Mouse (Mus musculus) forebrain, embryonic 12.5 days (tissue): ENCODE results near the gene Tenm2. TPM values are rescaled to one million over a fixed set of nuclear protein-coding genes. Genes with fewer than 3 reads are reported as not detected.

Experiments
- ATAC-seq: fragments of 200-750 bp; cut with Nextera tagmentation; 2 replicates; pipeline ENCODE4 v1.8.0; 2017; ENCODE audit warnings: moderate TSS enrichment; ENCODE audit not compliant: low FRiP score
- H3K27ac ChIP-seq: fragments of 300-500 bp; sonication (generic); 2 replicates; pipeline ENCODE4 v1.5.1; 2016; ENCODE audit warnings: mild to moderate bottlenecking
- H3K27me3 ChIP-seq: fragments of 300-500 bp; sonication (generic); 2 replicates; pipeline ENCODE4 v1.6.1; 2016; ENCODE audit warnings: mild to moderate bottlenecking
- H3K36me3 ChIP-seq: fragments of 300-500 bp; sonication (generic); replicated peaks from 2 replicates; pipeline ENCODE4 v1.6.1; 2016; ENCODE audit warnings: mild to moderate bottlenecking
- H3K4me1 ChIP-seq: fragments of 300-500 bp; sonication (generic); 2 replicates; pipeline ENCODE4 v1.6.1; 2016
- H3K4me2 ChIP-seq: fragments of 300-500 bp; sonication (generic); 2 replicates; pipeline ENCODE4 v1.6.1; 2016; ENCODE audit warnings: mild to moderate bottlenecking, moderate library complexity
- H3K4me3 ChIP-seq: fragments of 300-500 bp; sonication (generic); replicated peaks from 2 replicates; pipeline ENCODE4 v1.5.1; 2016; ENCODE audit warnings: mild to moderate bottlenecking
- H3K9ac ChIP-seq: fragments of 300-500 bp; sonication (generic); 2 replicates; pipeline ENCODE4 v1.6.1; 2016; ENCODE audit warnings: mild to moderate bottlenecking
- H3K9me3 ChIP-seq: fragments of 300-500 bp; sonication (generic); 2 replicates; pipeline ENCODE4 v1.6.1; 2016
- WGBS: fragments of 180-500 bp; shearing (Covaris S2); methylation state at CpG from one replicate; pipeline ENCODE4 v1.1.7; 2016; 5-methylcytosine and 5-hydroxymethylcytosine counted together
- polyA plus RNA-seq: library from polyadenylated mRNA; unstranded; fragments of >200 nt; fragmentation: Nextera tagmentation; extraction: Ambion mirVana; gene quantifications from 2 replicates; pipeline ENCODE4 v1.2.1, GENCODE M21; 2016

The Tenm2 gene
- polyA plus RNA-seq, 1 experiment from 2014 or later = 10.9 TPM

DNA sequence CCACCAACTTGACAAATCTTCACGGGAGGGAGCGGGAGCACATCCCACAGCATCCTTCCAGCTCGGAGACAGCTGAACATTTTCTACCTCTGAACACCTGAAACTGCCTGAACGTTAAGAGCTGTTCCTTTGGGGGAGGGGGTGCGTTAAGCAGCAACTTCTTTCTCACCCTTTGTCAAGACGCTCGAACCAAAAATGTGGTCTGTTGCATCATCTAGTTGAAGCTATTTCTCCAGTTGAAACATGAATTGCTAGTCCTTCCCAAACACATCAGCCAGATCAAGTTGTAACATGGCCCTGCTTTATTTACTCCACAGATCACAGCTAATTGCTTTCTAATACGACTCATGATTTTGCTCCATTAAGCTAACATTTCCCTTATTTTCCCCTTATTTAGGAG lies 799.5 kb downstream of the Tenm2 start:
- WGBS = 60% methylated on average over 8 of the region's 8 CpGs
- no peak for ATAC-seq
- Histone ChIP-seq H3K27ac (no peak overlapping the region), H3K36me3 (no peaks in the 10 kb centered on the region), H3K4me3 (no peak overlapping the region), H3K27me3 (0 out of 2 replicates have a peak, but pooled peaks cover 9% of the 10 kb centered on the region), H3K4me1 (peaks cover 9% of the 10 kb centered on the region; the same call in 1 of the 2 replicates), H3K9ac (no peak overlapping the region), H3K4me2 (no peak overlapping the region), H3K9me3 (no peaks in the 10 kb centered on the region)

GRCm38 (mm10) chr11:36428947-36429346 lies 806.8 kb downstream of the Tenm2 start:
- ATAC-seq = no peak
- H3K4me3 ChIP-seq = no peak overlapping the region
- H3K4me2 ChIP-seq = no peak overlapping the region
- H3K9ac ChIP-seq = no peak overlapping the region
- H3K27ac ChIP-seq = no peak overlapping the region
- H3K27me3 ChIP-seq = no peaks in the 10 kb centered on the region
- peaks cover 16% of the 10 kb centered on the region for H3K4me1 ChIP-seq
- 76% methylated on average over 5 of the region's 5 CpGs for WGBS
- H3K36me3 ChIP-seq = no peaks in the 10 kb centered on the region
- H3K9me3 ChIP-seq = no peaks in the 10 kb centered on the region

DNA sequence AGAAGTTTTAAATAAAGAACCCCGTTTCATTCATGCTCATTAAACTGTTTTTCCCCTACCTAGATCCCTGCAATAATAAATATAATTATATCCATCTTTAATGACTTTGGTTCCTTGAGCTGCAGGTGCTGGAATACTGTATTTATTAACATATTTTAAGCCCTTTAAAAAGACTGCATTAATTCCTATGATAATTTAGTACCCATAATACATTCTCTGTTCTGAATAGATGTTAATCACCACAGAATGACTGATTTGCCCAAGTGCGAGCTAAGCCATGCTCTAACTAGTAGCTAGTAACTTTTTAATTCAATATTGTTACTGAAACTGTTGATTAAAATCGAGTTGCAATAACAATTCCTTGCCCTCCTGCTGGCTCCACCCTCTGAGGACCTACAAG lies 810.8 kb downstream of the Tenm2 start:
- no peak for ATAC-seq
- H3K4me2 ChIP-seq = no peak overlapping the region
- no peak overlapping the region for H3K4me3 ChIP-seq
- H3K9ac ChIP-seq = no peak overlapping the region
- no peaks in the 10 kb centered on the region for H3K36me3 ChIP-seq
- H3K9me3 ChIP-seq = no peaks in the 10 kb centered on the region
- H3K4me1 ChIP-seq = peaks cover 11% of the 10 kb centered on the region
- H3K27me3 ChIP-seq = no peaks in the 10 kb centered on the region
- no peak overlapping the region for H3K27ac ChIP-seq
- WGBS = 51% methylated on average over 3 of the region's 3 CpGs

DNA sequence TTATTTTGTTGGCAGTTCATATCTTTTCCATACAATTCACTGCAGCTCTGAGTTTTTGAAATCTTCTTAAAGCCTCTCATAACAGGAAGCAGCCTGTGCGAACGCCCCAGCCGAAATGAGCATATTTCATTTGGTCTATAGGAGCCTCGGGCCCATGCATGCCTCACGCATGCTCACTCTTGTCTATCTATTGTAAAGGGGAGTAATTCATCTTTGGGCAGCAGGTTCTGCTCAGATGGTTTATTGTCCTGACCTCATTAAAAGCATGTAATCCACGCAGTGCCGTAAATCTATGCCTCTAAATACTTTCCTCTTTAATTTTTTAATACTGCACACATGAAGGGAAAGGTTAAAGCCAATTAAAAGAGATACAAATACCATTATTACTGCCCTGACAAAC lies 815.7 kb downstream of the Tenm2 start:
- Histone ChIP-seq H3K4me1 (peaks cover under 1% of the 10 kb centered on the region), H3K4me3 (no peak overlapping the region), H3K27me3 (no peaks in the 10 kb centered on the region), H3K9me3 (no peaks in the 10 kb centered on the region), H3K9ac (no peak overlapping the region), H3K4me2 (no peak overlapping the region), H3K36me3 (no peaks in the 10 kb centered on the region), H3K27ac (no peak overlapping the region)
- WGBS = 64% methylated on average over 7 of the region's 7 CpGs
- ATAC-seq = no peak

GRCm38 (mm10) chr11:36415244-36415643 lies 820.5 kb downstream of the Tenm2 start:
- Histone ChIP-seq H3K36me3 (no peaks in the 10 kb centered on the region), H3K9ac (no peak overlapping the region), H3K4me2 (no peak overlapping the region), H3K27ac (no peak overlapping the region), H3K9me3 (no peaks in the 10 kb centered on the region), H3K4me3 (no peak overlapping the region), H3K27me3 (no peaks in the 10 kb centered on the region), H3K4me1 (no peaks in the 10 kb centered on the region; the same call in none of the 2 replicates)
- no peak for ATAC-seq
- 84% methylated on average over 7 of the region's 7 CpGs for WGBS

- H3K9me3 ChIP-seq = no peaks in the 10 kb centered on the region
- H3K4me3 ChIP-seq = no peak overlapping the region
- ATAC-seq = no peak
- no peak overlapping the region for H3K27ac ChIP-seq
- WGBS = 58% methylated on average over 13 of the region's 13 CpGs
- no peaks in the 10 kb centered on the region; the same call in none of the 2 replicates for H3K4me1 ChIP-seq
- no peaks in the 10 kb centered on the region for H3K36me3 ChIP-seq
- no peak overlapping the region for H3K9ac ChIP-seq
- H3K4me2 ChIP-seq = no peak overlapping the region
- H3K27me3 ChIP-seq = peaks cover 8% of the 10 kb centered on the region
Measured at GRCm38 (mm10) chr11:36410881-36411280, 824.9 kb downstream of the Tenm2 start.

DNA sequence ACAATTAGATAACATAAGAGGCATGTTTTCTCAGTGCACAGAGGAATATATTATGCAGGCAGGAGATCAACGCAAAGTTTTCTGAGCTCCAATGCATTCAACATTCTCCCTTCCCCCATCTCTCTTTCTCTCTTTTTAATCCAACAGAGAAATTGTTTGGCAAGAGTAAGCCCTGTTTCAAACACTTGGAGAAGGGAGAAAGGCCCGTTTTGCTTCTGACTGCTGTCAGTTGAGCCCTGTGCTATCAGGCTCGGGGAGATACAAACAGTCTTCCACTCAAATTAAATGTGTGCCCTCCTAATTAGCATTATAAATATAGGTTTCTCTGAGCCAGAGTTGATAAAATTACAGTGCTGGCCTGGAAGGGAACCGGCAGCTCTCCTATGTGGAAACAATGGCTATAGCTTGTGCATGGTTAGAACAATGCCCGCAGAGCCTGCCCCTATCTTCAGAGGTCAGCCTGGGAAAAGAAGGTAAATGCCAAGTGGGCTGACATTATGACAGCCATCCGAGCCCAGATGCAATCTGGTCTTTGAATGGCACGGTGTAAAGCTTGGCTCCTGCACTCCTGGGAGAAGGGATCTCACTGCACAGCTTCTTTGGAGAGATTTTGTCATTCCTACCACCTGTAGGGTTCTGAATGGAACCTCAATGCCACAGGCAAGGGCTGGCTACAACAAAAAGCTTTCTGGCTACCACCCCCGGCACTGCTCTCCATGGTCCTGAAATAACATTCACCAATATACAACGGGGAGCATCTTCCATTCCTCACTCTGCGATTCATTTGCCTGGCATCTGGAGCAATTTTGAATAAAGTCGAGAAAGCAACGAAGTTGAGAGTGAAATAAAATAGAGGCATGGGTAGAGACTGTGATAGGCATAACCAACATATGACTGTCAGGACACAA lies 839.7 kb downstream of the Tenm2 start:
- Histone ChIP-seq H3K9me3 (0 out of 2 replicates have a peak, but pooled peaks cover 4% of the 10 kb centered on the region), H3K4me2 (no peak overlapping the region), H3K4me1 (peaks cover 16% of the 10 kb centered on the region), H3K27me3 (no peaks in the 10 kb centered on the region), H3K36me3 (no peaks in the 10 kb centered on the region), H3K4me3 (no peak overlapping the region), H3K9ac (no peak overlapping the region), H3K27ac (0 out of 2 replicates have a peak overlapping the region, but pooled peaks have one; percentile 19)
- WGBS = 34% methylated on average over 12 of the region's 12 CpGs
- 0 out of 2 replicates have a peak, but pooled peaks have one; percentile 41 for ATAC-seq

DNA sequence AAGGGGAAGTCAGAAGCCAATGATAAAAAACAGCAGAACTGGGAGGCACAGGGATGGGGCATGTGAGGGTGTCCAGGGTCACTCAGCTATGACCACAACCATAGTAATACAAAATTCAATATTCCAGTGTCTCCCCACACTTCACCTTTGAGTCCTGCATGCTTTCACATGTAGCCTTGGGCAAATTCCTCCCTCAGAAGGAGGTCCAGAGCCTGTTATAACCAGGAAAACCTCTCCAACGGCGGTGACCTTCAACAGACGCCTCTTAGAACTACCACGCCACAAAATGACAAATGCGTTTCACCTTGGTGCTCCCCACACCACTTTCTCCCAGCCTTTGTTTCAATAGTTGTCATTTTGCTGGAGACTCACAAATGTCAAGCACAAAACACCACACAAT lies 851.1 kb downstream of the Tenm2 start:
- Histone ChIP-seq H3K4me3 (no peak overlapping the region), H3K9ac (no peak overlapping the region), H3K27me3 (no peaks in the 10 kb centered on the region), H3K4me2 (no peak overlapping the region), H3K36me3 (no peaks in the 10 kb centered on the region), H3K4me1 (no peaks in the 10 kb centered on the region), H3K27ac (no peak overlapping the region), H3K9me3 (no peaks in the 10 kb centered on the region)
- ATAC-seq = no peak
- 88% methylated on average over 5 of the region's 5 CpGs for WGBS

DNA sequence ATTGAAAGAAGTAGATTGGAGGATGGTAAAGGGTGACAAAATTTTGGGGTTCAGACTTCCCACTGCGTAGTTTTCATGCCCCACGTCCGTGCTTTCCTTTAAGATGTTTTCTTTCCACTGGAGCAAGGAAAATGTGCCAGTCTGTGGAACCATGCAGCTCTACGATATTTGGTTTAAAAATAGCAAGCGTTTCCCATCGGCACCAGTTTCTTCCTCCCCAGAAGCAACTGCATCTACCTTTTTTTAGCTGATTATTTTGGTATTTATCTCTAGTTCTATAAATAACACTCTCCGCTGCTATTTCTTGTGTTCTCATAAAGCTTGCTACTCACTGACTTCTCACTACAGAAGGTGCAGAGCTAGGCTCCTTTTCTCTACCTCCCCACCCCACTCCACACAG lies 864.0 kb downstream of the Tenm2 start:
- WGBS = 94% methylated on average over 7 of the region's 7 CpGs
- Histone ChIP-seq H3K27ac (no peak overlapping the region), H3K9ac (no peak overlapping the region), H3K36me3 (no peaks in the 10 kb centered on the region), H3K4me1 (peaks cover 8% of the 10 kb centered on the region; the same call in 1 of the 2 replicates), H3K4me3 (no peak overlapping the region), H3K9me3 (no peaks in the 10 kb centered on the region), H3K27me3 (no peaks in the 10 kb centered on the region), H3K4me2 (no peak overlapping the region)
- no peak for ATAC-seq

GRCm38 (mm10) chr11:36365067-36365466 lies 870.7 kb downstream of the Tenm2 start:
- WGBS = 91% methylated on average over 5 of the region's 5 CpGs
- H3K4me2 ChIP-seq = no peak overlapping the region

GRCm38 (mm10) chr11:36364441-36364840 lies 871.3 kb downstream of the Tenm2 start:
- Histone ChIP-seq H3K4me2 (no peak overlapping the region), H3K27me3 (no peaks in the 10 kb centered on the region)
- 61% methylated on average over 9 of the region's 9 CpGs for WGBS

More at GRCm38 (mm10) chr11:36365067-36365466, 870.7 kb downstream of the Tenm2 start:
- H3K4me1 ChIP-seq = peaks cover 6% of the 10 kb centered on the region; the same call in 1 of the 2 replicates
- H3K9me3 ChIP-seq = no peaks in the 10 kb centered on the region
- H3K36me3 ChIP-seq = no peaks in the 10 kb centered on the region
- H3K27me3 ChIP-seq = no peaks in the 10 kb centered on the region
- no peak for ATAC-seq
- H3K4me3 ChIP-seq = no peak overlapping the region
- no peak overlapping the region for H3K27ac ChIP-seq
- no peak overlapping the region for H3K9ac ChIP-seq

GRCm38 (mm10) chr11:36362514-36362913 lies 873.2 kb downstream of the Tenm2 start:
- H3K9me3 ChIP-seq = no peaks in the 10 kb centered on the region
- no peak overlapping the region for H3K4me3 ChIP-seq
- H3K27ac ChIP-seq = no peak overlapping the region
- H3K4me1 ChIP-seq = no peaks in the 10 kb centered on the region
- H3K27me3 ChIP-seq = no peaks in the 10 kb centered on the region
- no peak overlapping the region for H3K4me2 ChIP-seq
- ATAC-seq = no peak
- 94% methylated on average over 8 of the region's 8 CpGs for WGBS
- no peak overlapping the region for H3K9ac ChIP-seq
- H3K36me3 ChIP-seq = no peaks in the 10 kb centered on the region

More at GRCm38 (mm10) chr11:36364441-36364840, 871.3 kb downstream of the Tenm2 start:
- Histone ChIP-seq H3K27ac (no peak overlapping the region), H3K4me3 (no peak overlapping the region), H3K36me3 (no peaks in the 10 kb centered on the region), H3K9ac (no peak overlapping the region), H3K9me3 (no peaks in the 10 kb centered on the region), H3K4me1 (0 out of 2 replicates have a peak, but pooled peaks cover under 1% of the 10 kb centered on the region)
- ATAC-seq = no peak

GRCm38 (mm10) chr11:36353252-36353651 lies 882.5 kb downstream of the Tenm2 start:
- no peak overlapping the region for H3K27ac ChIP-seq
- peaks cover 7% of the 10 kb centered on the region for H3K4me1 ChIP-seq
- no peak for ATAC-seq
- no peaks in the 10 kb centered on the region for H3K27me3 ChIP-seq
- H3K36me3 ChIP-seq = no peaks in the 10 kb centered on the region
- H3K9ac ChIP-seq = no peak overlapping the region
- WGBS = 89% methylated on average over 1 of the region's 1 CpGs
- H3K4me2 ChIP-seq = no peak overlapping the region
- no peaks in the 10 kb centered on the region for H3K9me3 ChIP-seq
- H3K4me3 ChIP-seq = no peak overlapping the region
